Mouse (Mus musculus): Measurements from ENCODE around the gene Itpr3. TPM values are rescaled to one million over a fixed set of nuclear protein-coding genes. Genes with fewer than 3 reads are reported as not detected.
A peak's percentile ranks its signal among the peaks of the same experiment; 100 is the strongest.

The Itpr3 gene
- polyA plus RNA-seq, 1 experiment, result 42.0 TPM

- DNase-seq, result no peak
- Histone ChIP-seq H3K36me3 (ENCODE audit: control insufficient read depth, insufficient read depth, low read length) (peaks cover 11% of the 10 kb centered on the region), H3K4me3 (ENCODE audit: control insufficient read depth, insufficient read depth, low read length) (no peak overlapping the region), H3K27ac (ENCODE audit: control insufficient read depth, insufficient read depth, low read length) (no peak overlapping the region), H3K4me1 (replicated peaks; ENCODE audit: control insufficient read depth, insufficient read depth, low read length) (peaks cover 12% of the 10 kb centered on the region), H3K27me3 (ENCODE audit: control insufficient read depth, insufficient read depth, low read length) (no peaks in the 10 kb centered on the region)
- TF ChIP-seq POLR2A (IDR thresholded peaks at IDR 0.05; ENCODE audit: control insufficient read depth, extremely low read depth, insufficient read depth, low read length, poor library complexity) (no peak), CTCF (IDR thresholded peaks at IDR 0.05; ENCODE audit: borderline replicate concordance, control insufficient read depth, extremely low read depth, insufficient read depth, low read length, poor library complexity) (no peak)
- WGBS, result 46% methylated on average over 25 of the region's 25 CpGs
Measured at GRCm38 (mm10) chr17:27118676-27119539, 61.8 kb downstream of the Itpr3 start.

- H3K4me1 ChIP-seq (replicated peaks; ENCODE audit: control insufficient read depth, insufficient read depth, low read length), result peaks cover 12% of the 10 kb centered on the region
- peaks cover 9% of the 10 kb centered on the region for H3K36me3 ChIP-seq (ENCODE audit: control insufficient read depth, insufficient read depth, low read length)
- TF ChIP-seq CTCF (IDR thresholded peaks at IDR 0.05; ENCODE audit: borderline replicate concordance, control insufficient read depth, extremely low read depth, insufficient read depth, low read length, poor library complexity) (no peak), POLR2A (IDR thresholded peaks at IDR 0.05; ENCODE audit: control insufficient read depth, extremely low read depth, insufficient read depth, low read length, poor library complexity) (no peak)
- no peak overlapping the region for H3K27ac ChIP-seq (ENCODE audit: control insufficient read depth, insufficient read depth, low read length)
- DNase-seq, result no peak
- no peaks in the 10 kb centered on the region for H3K27me3 ChIP-seq (ENCODE audit: control insufficient read depth, insufficient read depth, low read length)
- H3K4me3 ChIP-seq (ENCODE audit: control insufficient read depth, insufficient read depth, low read length), result no peak overlapping the region
- WGBS, result 98% methylated on average over 4 of the region's 4 CpGs
Measured at GRCm38 (mm10) chr17:27119540-27119895, 62.4 kb downstream of the Itpr3 start.

- Histone ChIP-seq H3K27me3 (ENCODE audit: control insufficient read depth, insufficient read depth, low read length) (no peaks in the 10 kb centered on the region), H3K27ac (ENCODE audit: control insufficient read depth, insufficient read depth, low read length) (no peak overlapping the region), H3K4me1 (replicated peaks; ENCODE audit: control insufficient read depth, insufficient read depth, low read length) (peaks cover 12% of the 10 kb centered on the region), H3K36me3 (ENCODE audit: control insufficient read depth, insufficient read depth, low read length) (peaks cover 9% of the 10 kb centered on the region), H3K4me3 (ENCODE audit: control insufficient read depth, insufficient read depth, low read length) (no peak overlapping the region)
- TF ChIP-seq CTCF (IDR thresholded peaks at IDR 0.05; ENCODE audit: borderline replicate concordance, control insufficient read depth, extremely low read depth, insufficient read depth, low read length, poor library complexity) (no peak), POLR2A (IDR thresholded peaks at IDR 0.05; ENCODE audit: control insufficient read depth, extremely low read depth, insufficient read depth, low read length, poor library complexity) (no peak)
- DNase-seq, result no peak
- whole genome bisulfite sequencing, result 83% methylated on average over 8 of the region's 8 CpGs
Measured at GRCm38 (mm10) chr17:27119954-27120353, 62.9 kb downstream of the Itpr3 start.

GRCm38 (mm10) chr17:27120561-27121024, 63.5 kb downstream of the Itpr3 start:
- no peaks in the 10 kb centered on the region for H3K27me3 ChIP-seq (ENCODE audit: control insufficient read depth, insufficient read depth, low read length)
- no peak overlapping the region for H3K4me3 ChIP-seq (ENCODE audit: control insufficient read depth, insufficient read depth, low read length)
- TF ChIP-seq POLR2A (IDR thresholded peaks at IDR 0.05; ENCODE audit: control insufficient read depth, extremely low read depth, insufficient read depth, low read length, poor library complexity) (no peak), CTCF (IDR thresholded peaks at IDR 0.05; ENCODE audit: borderline replicate concordance, control insufficient read depth, extremely low read depth, insufficient read depth, low read length, poor library complexity) (peak; percentile 62; the same call in 1 of the 2 replicates)
- DNase-seq, result no peak
- no peak overlapping the region for H3K27ac ChIP-seq (ENCODE audit: control insufficient read depth, insufficient read depth, low read length)
- H3K36me3 ChIP-seq (ENCODE audit: control insufficient read depth, insufficient read depth, low read length), result peaks cover 9% of the 10 kb centered on the region
- 84% methylated on average over 18 of the region's 18 CpGs for WGBS
- peaks cover 12% of the 10 kb centered on the region for H3K4me1 ChIP-seq (replicated peaks; ENCODE audit: control insufficient read depth, insufficient read depth, low read length)

- no peaks in the 10 kb centered on the region for H3K27me3 ChIP-seq (ENCODE audit: control insufficient read depth, insufficient read depth, low read length)
- 95% methylated on average over 14 of the region's 14 CpGs for WGBS
- no peak for TF ChIP-seq CTCF (IDR thresholded peaks at IDR 0.05; ENCODE audit: borderline replicate concordance, control insufficient read depth, extremely low read depth, insufficient read depth, low read length, poor library complexity)
- no peak for TF ChIP-seq POLR2A (IDR thresholded peaks at IDR 0.05; ENCODE audit: control insufficient read depth, extremely low read depth, insufficient read depth, low read length, poor library complexity)
- peaks cover 12% of the 10 kb centered on the region for H3K4me1 ChIP-seq (replicated peaks; ENCODE audit: control insufficient read depth, insufficient read depth, low read length)
- H3K4me3 ChIP-seq (ENCODE audit: control insufficient read depth, insufficient read depth, low read length), result no peak overlapping the region
- no peak overlapping the region for H3K27ac ChIP-seq (ENCODE audit: control insufficient read depth, insufficient read depth, low read length)
- peaks cover 9% of the 10 kb centered on the region for H3K36me3 ChIP-seq (ENCODE audit: control insufficient read depth, insufficient read depth, low read length)
- DNase-seq, result no peak
Measured at GRCm38 (mm10) chr17:27121266-27121665, 64.2 kb downstream of the Itpr3 start.

- H3K27ac ChIP-seq (ENCODE audit: control insufficient read depth, insufficient read depth, low read length), result no peak overlapping the region
Measured at GRCm38 (mm10) chr17:27121781-27122180, 64.7 kb downstream of the Itpr3 start.

More at GRCm38 (mm10) chr17:27121781-27122180, 64.7 kb downstream of the Itpr3 start:
- DNase-seq, result no peak
- WGBS, result 95% methylated on average over 7 of the region's 7 CpGs
- Histone ChIP-seq H3K4me1 (replicated peaks; ENCODE audit: control insufficient read depth, insufficient read depth, low read length) (peaks cover 12% of the 10 kb centered on the region), H3K4me3 (ENCODE audit: control insufficient read depth, insufficient read depth, low read length) (no peak overlapping the region), H3K36me3 (ENCODE audit: control insufficient read depth, insufficient read depth, low read length) (peaks cover 9% of the 10 kb centered on the region), H3K27me3 (ENCODE audit: control insufficient read depth, insufficient read depth, low read length) (no peaks in the 10 kb centered on the region)
- TF ChIP-seq CTCF (IDR thresholded peaks at IDR 0.05; ENCODE audit: borderline replicate concordance, control insufficient read depth, extremely low read depth, insufficient read depth, low read length, poor library complexity), result no peak
- no peak for TF ChIP-seq POLR2A (IDR thresholded peaks at IDR 0.05; ENCODE audit: control insufficient read depth, extremely low read depth, insufficient read depth, low read length, poor library complexity)
